Mouse (Mus musculus): ENCODE measurements around the gene Ins1. TPM values are rescaled to one million over a fixed set of nuclear protein-coding genes. Genes with fewer than 3 reads are reported as not detected.

The Ins1 gene
- total RNA-seq (2017), result not detected in 2 replicates

DNA sequence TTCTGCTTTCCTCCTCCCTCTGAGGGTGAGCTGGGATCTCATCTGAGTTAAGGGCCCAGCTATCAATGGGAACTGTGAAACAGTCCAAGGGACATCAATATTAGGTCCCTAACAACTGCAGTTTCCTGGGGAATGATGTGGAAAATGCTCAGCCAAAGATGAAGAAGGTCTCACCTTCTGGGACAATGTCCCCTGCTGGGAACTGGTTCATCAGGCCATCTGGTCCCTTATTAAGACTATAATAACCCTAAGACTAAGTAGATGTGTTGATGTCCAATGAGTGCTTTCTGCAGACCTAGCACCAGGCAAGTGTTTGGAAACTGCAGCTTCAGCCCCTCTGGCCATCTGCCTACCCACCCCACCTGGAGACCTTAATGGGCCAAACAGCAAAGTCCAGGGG, at the start of gene Ins1:
Gene Ins1, plus strand, starts transcription at position 301 of the 400 bp plus-strand sequence.
- ATAC-seq (replicated peaks; ENCODE audit: low read depth, poor library complexity, severe bottlenecking), result no peak
